Comparison of ENCODE assay signal across 8 mouse cellular contexts in the genomic region with DNA sequence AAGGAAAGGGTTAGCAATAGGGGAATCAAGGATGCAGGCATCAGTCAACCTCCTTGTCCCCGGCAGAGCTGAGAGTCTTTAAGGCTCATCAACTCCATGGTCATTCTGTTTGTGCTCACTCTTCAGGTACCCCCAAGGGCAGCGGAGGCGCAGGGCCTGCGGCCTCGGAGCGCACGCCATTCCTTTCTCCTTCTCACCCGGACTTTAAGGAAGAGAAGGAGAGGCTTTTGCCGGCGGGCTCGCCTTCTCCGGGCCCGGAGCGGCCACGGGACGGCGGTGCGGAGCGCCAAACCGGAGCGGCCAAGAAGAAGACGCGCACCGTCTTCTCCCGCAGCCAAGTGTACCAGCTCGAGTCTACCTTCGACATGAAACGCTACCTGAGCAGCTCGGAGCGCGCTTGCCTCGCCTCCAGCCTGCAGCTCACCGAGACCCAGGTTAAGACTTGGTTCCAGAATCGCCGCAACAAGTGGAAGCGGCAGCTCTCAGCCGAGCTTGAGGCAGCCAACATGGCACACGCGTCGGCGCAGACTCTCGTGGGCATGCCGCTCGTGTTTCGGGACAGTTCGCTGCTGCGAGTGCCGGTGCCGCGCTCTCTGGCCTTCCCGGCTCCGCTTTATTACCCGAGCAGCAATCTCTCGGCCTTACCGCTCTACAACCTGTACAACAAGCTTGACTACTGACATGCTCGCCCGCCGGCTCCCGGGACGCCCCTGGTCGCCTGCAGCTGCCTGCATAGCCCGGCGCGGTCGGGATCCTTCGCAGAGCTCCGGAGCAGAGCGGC. TPM values are rescaled to one million over a fixed set of nuclear protein-coding genes. Genes with fewer than 3 reads are reported as not detected.
DNase-seq lines count a peak whose midpoint lies in the region; ATAC-seq and TF ChIP-seq lines count a peak whose summit lies in the region.

No protein-coding gene starts in this region.

- H3K27ac ChIP-seq in heart, embryonic 12.5 days (ENCODE audit: poor library complexity, severe bottlenecking): no peak overlapping the region
- no peak overlapping the region for H3K27ac ChIP-seq in ES-Bruce4 (ENCODE audit: insufficient read depth, low read length)
- H3K27ac ChIP-seq in embryonic facial prominence, embryonic 14.5 days (replicated peaks; ENCODE audit: low read depth, low read length): no peak overlapping the region
- H3K27ac ChIP-seq in kidney, embryonic 16.5 days (ENCODE audit: low read length): no peak overlapping the region

- no peak for TF ChIP-seq POLR2A in ES-Bruce4 (IDR thresholded peaks at IDR 0.05; ENCODE audit: insufficient read depth, low read length)
- no peak for TF ChIP-seq POLR2A in myocyte (IDR thresholded peaks at IDR 0.05; ENCODE audit: insufficient read length, low read depth)

- H3K4me2 ChIP-seq in heart, embryonic 12.5 days: peak overlapping the region; percentile 59
- H3K4me2 ChIP-seq in embryonic facial prominence, embryonic 14.5 days (ENCODE audit: low read depth, low read length): peak overlapping the region; percentile 36
- peak overlapping the region; percentile 27 for H3K4me2 ChIP-seq in kidney, embryonic 16.5 days (replicated peaks; ENCODE audit: low read depth, low read length)
- H3K4me2 ChIP-seq in myocyte (ENCODE audit: low read depth): peak overlapping the region; percentile 61

- under 1% methylated on average over 68 of the region's 68 CpGs for WGBS in heart, embryonic 12.5 days
- WGBS in embryonic facial prominence, embryonic 14.5 days: under 1% methylated on average over 61 of the region's 68 CpGs
- under 1% methylated on average over 68 of the region's 68 CpGs for WGBS in kidney, embryonic 16.5 days

- H3K9ac ChIP-seq in heart, embryonic 12.5 days: no peak overlapping the region
- H3K9ac ChIP-seq in ES-Bruce4 (ENCODE audit: low read depth, poor library complexity, severe bottlenecking): peak overlapping the region; percentile 31
- no peak overlapping the region for H3K9ac ChIP-seq in embryonic facial prominence, embryonic 14.5 days (ENCODE audit: low read depth, low read length)
- H3K9ac ChIP-seq in kidney, embryonic 16.5 days (replicated peaks; ENCODE audit: low read length): no peak overlapping the region

- no peak for TF ChIP-seq CTCF in ES-Bruce4 (IDR thresholded peaks at IDR 0.05; ENCODE audit: low read depth, low read length)

- no peak for ATAC-seq in heart, embryonic 12.5 days (ENCODE audit: insufficient number of reproducible peaks, low FRiP score)
- no peak for ATAC-seq in embryonic facial prominence, embryonic 14.5 days (ENCODE audit: low read depth)
- no peak for ATAC-seq in kidney, embryonic 16.5 days (ENCODE audit: low FRiP score, low TSS enrichment)

- H3K27me3 ChIP-seq in heart, embryonic 12.5 days (replicated peaks): peaks cover 81% of the 10 kb centered on the region
- peaks cover 48% of the 10 kb centered on the region for H3K27me3 ChIP-seq in ES-Bruce4 (ENCODE audit: control insufficient read depth, insufficient read depth, low read length, poor library complexity, severe bottlenecking)
- peaks cover 92% of the 10 kb centered on the region for H3K27me3 ChIP-seq in embryonic facial prominence, embryonic 14.5 days (replicated peaks; ENCODE audit: control insufficient read depth, insufficient read depth, low read length)
- H3K27me3 ChIP-seq in kidney, embryonic 16.5 days (ENCODE audit: insufficient read depth, low read length): peaks cover 87% of the 10 kb centered on the region
- H3K27me3 ChIP-seq in myocyte (ENCODE audit: control insufficient read depth, insufficient read depth, insufficient read length): peaks cover 51% of the 10 kb centered on the region

- no peak overlapping the region for H3ac ChIP-seq in myocyte (ENCODE audit: control insufficient read depth, insufficient read length)

- peak overlapping the region; percentile 33 for H3K4me3 ChIP-seq in heart, embryonic 12.5 days
- H3K4me3 ChIP-seq in ES-Bruce4 (ENCODE audit: low read depth, low read length) (peak overlapping the region; percentile 52), myocyte (peak overlapping the region; percentile 22)
- peak overlapping the region; percentile 21 for H3K4me3 ChIP-seq in embryonic facial prominence, embryonic 14.5 days (ENCODE audit: low read depth, low read length)
- H3K4me3 ChIP-seq in kidney, embryonic 16.5 days (ENCODE audit: low read length): peak overlapping the region; percentile 15; the same call in 1 of the 2 replicates

- DNase-seq in heart, adult 11 months: no peak
- peak; percentile 40 for DNase-seq in embryonic facial prominence, embryonic 14.5 days (ENCODE audit: low spot score)
- DNase-seq in left cerebral cortex, adult 9 months (ENCODE audit: low spot score in 2 of 2): no peak
- DNase-seq in right cerebral cortex, adult 18-20 months: no peak

- no peak for TF ChIP-seq EP300 in ES-Bruce4 (IDR thresholded peaks at IDR 0.05; ENCODE audit: insufficient read depth, low read depth, low read length)

- H3K4me1 ChIP-seq in heart, embryonic 12.5 days (replicated peaks): peaks cover 22% of the 10 kb centered on the region
- no peaks in the 10 kb centered on the region for H3K4me1 ChIP-seq in ES-Bruce4 (ENCODE audit: control insufficient read depth, insufficient read depth, low read length)
- peaks cover 13% of the 10 kb centered on the region for H3K4me1 ChIP-seq in embryonic facial prominence, embryonic 14.5 days (ENCODE audit: control insufficient read depth, insufficient read depth, low read length)
- peaks cover 16% of the 10 kb centered on the region for H3K4me1 ChIP-seq in kidney, embryonic 16.5 days (ENCODE audit: insufficient read depth, low read length)

- H3K79me2 ChIP-seq in myocyte (ENCODE audit: control insufficient read depth, insufficient read depth): peaks cover 1% of the 10 kb centered on the region

- H3K36me3 ChIP-seq in heart, embryonic 12.5 days: no peaks in the 10 kb centered on the region
- H3K36me3 ChIP-seq in ES-Bruce4 (ENCODE audit: control insufficient read depth, insufficient read depth, low read length, poor library complexity, severe bottlenecking) (no peaks in the 10 kb centered on the region), myocyte (ENCODE audit: control insufficient read depth, insufficient read depth) (no peaks in the 10 kb centered on the region)
- H3K36me3 ChIP-seq in embryonic facial prominence, embryonic 14.5 days (ENCODE audit: control insufficient read depth, insufficient read depth, low read length): no peaks in the 10 kb centered on the region
- H3K36me3 ChIP-seq in kidney, embryonic 16.5 days (ENCODE audit: insufficient read depth, low read length): no peaks in the 10 kb centered on the region

- no peaks in the 10 kb centered on the region for H3K9me3 ChIP-seq in heart, embryonic 12.5 days (replicated peaks)
- no peaks in the 10 kb centered on the region for H3K9me3 ChIP-seq in ES-Bruce4 (replicated peaks; ENCODE audit: control insufficient read depth, insufficient read depth, low read length, poor library complexity, severe bottlenecking)
- H3K9me3 ChIP-seq in embryonic facial prominence, embryonic 14.5 days (ENCODE audit: control insufficient read depth, low read length): no peaks in the 10 kb centered on the region
- no peaks in the 10 kb centered on the region for H3K9me3 ChIP-seq in kidney, embryonic 16.5 days (ENCODE audit: low read length)

TF ChIP-seq in myocyte, 11 proteins besides CTCF, POLR2A, EP300 and RAD21:
- no peak for TF ChIP-seq CEBPB (IDR thresholded peaks at IDR 0.05; ENCODE audit: insufficient read depth, poor library complexity, severe bottlenecking)
- TF ChIP-seq TCF12 (IDR thresholded peaks at IDR 0.05; ENCODE audit: insufficient read depth, poor library complexity, severe bottlenecking): no peak
- TF ChIP-seq SRF (IDR thresholded peaks at IDR 0.05; ENCODE audit: control insufficient read depth, insufficient read length, low read depth): no peak
- no peak for TF ChIP-seq REST (IDR thresholded peaks at IDR 0.05; ENCODE audit: insufficient read depth, insufficient read length)
- no peak for TF ChIP-seq POLR2AphosphoS2 (IDR thresholded peaks at IDR 0.05; ENCODE audit: insufficient read length, low read depth)
- TF ChIP-seq USF1 (IDR thresholded peaks at IDR 0.05; ENCODE audit: low read depth): no peak
- no peak for TF ChIP-seq TCF3 (IDR thresholded peaks at IDR 0.05; ENCODE audit: insufficient read length, low read depth)
- TF ChIP-seq MAX (IDR thresholded peaks at IDR 0.05; ENCODE audit: low read depth): no peak
- TF ChIP-seq MYOG (IDR thresholded peaks at IDR 0.05; ENCODE audit: control insufficient read depth in 1 of 3, insufficient read depth in 1 of 3, insufficient read length in 2 of 3, low read depth in 2 of 3): no peak
- TF ChIP-seq E2F4 (IDR thresholded peaks at IDR 0.05; ENCODE audit: insufficient read depth): no peak

RNA-seq across cellular contexts. Expression of a gene that starts 4.5 kb away (rescaled TPM):
- 129 and 133 TPM in 2 replicates for polyA plus RNA-seq in heart, embryonic 12.5 days (2016; fragmentation: Nextera tagmentation; extraction: Ambion mirVana)
- polyA plus RNA-seq in ES-Bruce4 (2011; ENCODE audit: insufficient read depth, insufficient read length, low read depth, missing spikeins) (141 and 145 TPM in 2 replicates), myocyte (2012; fragmentation: generic; extraction: Trizol) (99.7 TPM)
- polyA plus RNA-seq in embryonic facial prominence, embryonic 14.5 days (2014; fragmentation: Nextera tagmentation; extraction: Ambion mirVana): 157 and 183 TPM in 2 replicates
- polyA plus RNA-seq in kidney, embryonic 16.5 days (2015; fragmentation: Nextera tagmentation; extraction: Ambion mirVana): 234 and 249 TPM in 2 replicates

RNA-seq across cellular contexts. Expression of a gene that starts 6.9 kb away (rescaled TPM):
- polyA plus RNA-seq in heart, embryonic 12.5 days (2016; fragmentation: Nextera tagmentation; extraction: Ambion mirVana): not detected in 2 replicates
- 0.39 TPM in 1 of 2 replicates, not detected in the other for polyA plus RNA-seq in ES-Bruce4 (2011; ENCODE audit: insufficient read depth, insufficient read length, low read depth, missing spikeins)
- polyA plus RNA-seq in embryonic facial prominence, embryonic 14.5 days (2014; fragmentation: Nextera tagmentation; extraction: Ambion mirVana): 0.17 and 0.39 TPM in 2 replicates
- 0.46 and 0.66 TPM in 2 replicates for polyA plus RNA-seq in kidney, embryonic 16.5 days (2015; fragmentation: Nextera tagmentation; extraction: Ambion mirVana)
- polyA plus RNA-seq in myocyte (2012; fragmentation: generic; extraction: Trizol): 0.76 TPM

RNA-seq across cellular contexts. Expression of a gene that starts 12.8 kb away (rescaled TPM):
- not detected in 2 replicates for polyA plus RNA-seq in heart, embryonic 12.5 days (2016; fragmentation: Nextera tagmentation; extraction: Ambion mirVana)
- not detected in 2 replicates for polyA plus RNA-seq in ES-Bruce4 (2011; ENCODE audit: insufficient read depth, insufficient read length, low read depth, missing spikeins)
- polyA plus RNA-seq in embryonic facial prominence, embryonic 14.5 days (2014; fragmentation: Nextera tagmentation; extraction: Ambion mirVana): 0.26 and 0.37 TPM in 2 replicates
- polyA plus RNA-seq in kidney, embryonic 16.5 days (2015; fragmentation: Nextera tagmentation; extraction: Ambion mirVana): not detected in 2 replicates
- 0.36 TPM for polyA plus RNA-seq in myocyte (2012; fragmentation: generic; extraction: Trizol)
